Mouse (Mus musculus): ENCODE measurements around the gene Dvl1. TPM values are rescaled to one million over a fixed set of nuclear protein-coding genes. Genes with fewer than 3 reads are reported as not detected.
A peak's percentile ranks its signal among the peaks of the same experiment; 100 is the strongest.

Dvl1 gene
- total RNA-seq, 2 experiments from 2014 or later = 85.8 to 91.7 TPM

GRCm38 (mm10) chr4:155838187-155839153, 8.7 kb upstream of the Dvl1 start:
- intact Hi-C loops (cut with DNase I) = no loop called here
- no peak for DNase-seq (ENCODE audit: low spot score in 2 of 2)

GRCm38 (mm10) chr4:155839483-155839910, 7.7 kb upstream of the Dvl1 start, which contains the start of gene Mxra8:
Gene Mxra8 (plus strand): TSS chr4:155839680.
- intact Hi-C loops (cut with DNase I) = no loop called here
- DNase-seq (ENCODE audit: low spot score in 2 of 2) = no peak

- no peak for DNase-seq (ENCODE audit: low spot score in 2 of 2)
- intact Hi-C loops (cut with DNase I) = no loop called here
These were observed 6.9 kb upstream of the Dvl1 start for GRCm38 (mm10) chr4:155840076-155841002.

GRCm38 (mm10) chr4:155841003-155841454, 6.2 kb upstream of the Dvl1 start:
- DNase-seq (ENCODE audit: low spot score in 2 of 2) = no peak
- intact Hi-C loops (cut with DNase I) = no loop called here

- no peak for DNase-seq (ENCODE audit: low spot score in 2 of 2)
- intact Hi-C loops (cut with DNase I) = no loop called here
These were observed 5.4 kb upstream of the Dvl1 start for GRCm38 (mm10) chr4:155841651-155842270.

- no peak for DNase-seq (ENCODE audit: low spot score in 2 of 2)
- intact Hi-C loops (cut with DNase I) = no loop called here
These were observed 4.0 kb upstream of the Dvl1 start for GRCm38 (mm10) chr4:155843231-155843630.

- DNase-seq (ENCODE audit: low spot score in 2 of 2) = peak in 1 of 2 experiments; percentile 44
- intact Hi-C loops (cut with DNase I) = loop anchor here (2.0 kb wide), 1 partner anchor 21 kb away; the partner anchor contains the start of genes Cptp and Ints11
These were observed 570 bp downstream of the Dvl1 start for GRCm38 (mm10) chr4:155847591-155848352.

- intact Hi-C loops (cut with DNase I) = no loop called here
These were observed 1.4 kb downstream of the Dvl1 start for GRCm38 (mm10) chr4:155848434-155849095.

GRCm38 (mm10) chr4:155849391-155849790, 2.2 kb downstream of the Dvl1 start:
- no peak for DNase-seq (ENCODE audit: low spot score in 2 of 2)
- intact Hi-C loops (cut with DNase I) = no loop called here

More at GRCm38 (mm10) chr4:155848434-155849095, 1.4 kb downstream of the Dvl1 start:
- no peak for DNase-seq (ENCODE audit: low spot score in 2 of 2)

- intact Hi-C loops (cut with DNase I) = no loop called here
- DNase-seq (ENCODE audit: low spot score in 2 of 2) = no peak
These were observed 2.7 kb downstream of the Dvl1 start for GRCm38 (mm10) chr4:155849792-155850451.

GRCm38 (mm10) chr4:155851368-155851767, 4.2 kb downstream of the Dvl1 start:
- no peak for DNase-seq (ENCODE audit: low spot score in 2 of 2)
- intact Hi-C loops (cut with DNase I) = no loop called here

- intact Hi-C loops (cut with DNase I) = no loop called here
- no peak for DNase-seq (ENCODE audit: low spot score in 2 of 2)
These were observed 4.8 kb downstream of the Dvl1 start for GRCm38 (mm10) chr4:155851951-155852411.

GRCm38 (mm10) chr4:155853421-155853820, 6.2 kb downstream of the Dvl1 start:
- intact Hi-C loops (cut with DNase I) = no loop called here
- no peak for DNase-seq (ENCODE audit: low spot score in 2 of 2)

GRCm38 (mm10) chr4:155854991-155855390, 7.8 kb downstream of the Dvl1 start:
- DNase-seq (ENCODE audit: low spot score in 2 of 2) = no peak
- intact Hi-C loops (cut with DNase I) = no loop called here

- no peak for DNase-seq (ENCODE audit: low spot score in 2 of 2)
- intact Hi-C loops (cut with DNase I) = no loop called here
These were observed 8.9 kb downstream of the Dvl1 start for GRCm38 (mm10) chr4:155856071-155856470.

GRCm38 (mm10) chr4:155856881-155857280, 9.7 kb downstream of the Dvl1 start:
- no peak for DNase-seq (ENCODE audit: low spot score in 2 of 2)
- intact Hi-C loops (cut with DNase I) = no loop called here

GRCm38 (mm10) chr4:155859318-155859717, 12.1 kb downstream of the Dvl1 start:
- no peak for DNase-seq (ENCODE audit: low spot score in 2 of 2)
- intact Hi-C loops (cut with DNase I) = no loop called here

GRCm38 (mm10) chr4:155861787-155862186, 14.6 kb downstream of the Dvl1 start:
- intact Hi-C loops (cut with DNase I) = no loop called here
- DNase-seq (ENCODE audit: low spot score in 2 of 2) = no peak
